Mouse (Mus musculus): ENCODE measurements at regions not wholly inside any gene's neighbourhood (a gene's known extent, or its start where the extent isn't known, plus 50 kb on each side); places are given as distances from the start of the nearest gene placed in this dataset.

DNA sequence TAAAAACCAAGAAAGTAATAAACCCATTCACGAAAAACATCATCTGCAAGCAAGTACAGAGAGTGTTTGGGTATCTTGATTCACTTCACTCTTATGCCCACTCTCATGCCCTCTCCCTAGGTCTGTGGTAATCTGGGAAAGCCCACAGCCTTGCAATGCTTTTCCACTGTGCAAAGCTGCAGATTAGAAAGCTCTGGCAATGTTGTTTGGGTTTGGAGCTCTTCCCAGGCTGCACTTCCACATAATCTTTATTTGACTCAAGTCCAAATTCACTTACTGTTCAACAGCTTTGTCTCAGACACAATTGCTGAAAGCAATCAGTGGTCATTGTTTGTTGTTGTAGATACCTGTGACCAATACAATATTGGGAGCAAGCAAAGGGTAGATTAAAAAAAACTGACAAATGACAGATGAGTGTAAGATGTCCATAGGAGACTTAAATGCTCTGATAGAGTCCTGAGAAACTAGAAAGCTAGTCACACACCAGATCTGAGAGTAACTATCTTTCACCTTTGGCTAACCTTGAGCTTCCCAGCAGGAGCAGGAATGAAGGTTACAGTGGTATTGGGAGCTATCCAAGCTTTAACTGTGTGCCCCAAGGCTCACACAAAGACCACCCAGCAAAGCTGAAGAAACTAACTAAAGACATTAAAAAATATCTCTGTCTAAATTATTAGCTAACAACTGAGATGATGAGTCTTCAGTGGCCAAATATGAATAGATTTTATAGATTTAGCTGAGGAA, 325.7 kb upstream of the Klf12 start:
- CTCF ChIA-PET = no interaction called here

DNA sequence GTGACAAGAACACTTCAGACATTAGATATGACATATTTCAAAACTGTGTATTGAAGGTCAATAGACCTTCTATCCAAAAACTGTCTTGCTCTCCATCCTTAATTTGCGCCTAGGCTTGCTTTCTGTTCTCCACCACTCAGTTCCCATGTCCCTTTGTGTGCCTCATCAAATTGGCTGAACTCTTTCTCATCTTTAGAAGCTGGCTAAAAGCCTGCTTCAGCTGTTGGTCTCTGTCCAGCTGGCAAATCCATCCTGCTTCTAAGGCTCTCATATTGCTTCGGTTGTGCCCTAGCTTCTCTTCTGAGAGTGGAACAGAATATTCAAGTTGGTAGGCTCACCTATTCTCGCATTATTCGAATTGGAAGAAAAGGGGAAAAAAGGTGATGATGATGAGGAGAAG, 322.6 kb upstream of the Klf12 start:
- CTCF ChIA-PET = no interaction called here

DNA sequence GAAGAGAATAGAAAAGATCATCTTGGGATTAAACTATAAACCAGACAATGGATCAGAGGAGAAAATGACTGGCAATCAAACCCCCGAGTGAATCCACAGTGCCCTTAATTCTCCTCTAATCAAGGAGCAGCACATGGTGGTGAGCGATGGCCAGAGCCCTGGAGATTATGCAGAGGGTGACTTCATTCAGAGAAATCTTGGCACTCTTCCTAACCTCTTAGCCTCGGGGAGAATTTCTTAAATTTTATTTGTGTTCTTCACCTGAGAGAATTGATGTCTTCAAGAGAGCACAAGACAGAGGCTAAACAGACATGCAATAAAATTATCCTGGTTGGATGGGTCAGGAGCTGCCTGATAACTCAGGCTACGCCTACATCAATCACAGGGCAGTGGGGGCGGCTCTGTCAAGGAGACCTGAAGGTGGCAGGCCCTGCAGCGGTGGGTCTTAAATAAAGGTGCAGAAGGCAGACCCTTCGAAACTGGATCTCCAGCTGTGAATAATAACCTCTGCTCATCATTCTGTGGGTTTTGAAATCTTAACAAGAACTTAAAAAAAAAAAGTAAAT, 316.5 kb upstream of the Klf12 start:
- CTCF ChIA-PET = no interaction called here

DNA sequence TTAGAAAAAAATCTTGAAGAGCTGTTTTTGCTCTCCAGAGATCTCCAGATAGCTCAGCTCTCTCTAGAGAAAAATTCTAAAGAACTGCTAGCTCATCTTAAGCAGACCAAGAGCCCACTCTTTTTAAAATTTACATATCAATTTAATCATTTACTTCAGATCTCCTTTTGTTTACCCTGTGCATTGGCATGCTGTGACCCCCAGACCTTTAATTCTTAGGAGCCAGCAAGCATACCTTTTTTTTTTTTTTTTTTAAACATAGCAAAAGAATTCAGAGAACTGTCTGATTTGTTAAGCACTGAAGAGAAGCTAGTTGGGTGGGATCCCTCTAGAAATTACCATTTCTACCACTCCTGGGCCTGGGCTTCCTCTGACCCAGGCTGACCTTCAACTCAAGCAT, 285.5 kb upstream of the Klf12 start:
- CTCF ChIA-PET = no interaction called here

DNA sequence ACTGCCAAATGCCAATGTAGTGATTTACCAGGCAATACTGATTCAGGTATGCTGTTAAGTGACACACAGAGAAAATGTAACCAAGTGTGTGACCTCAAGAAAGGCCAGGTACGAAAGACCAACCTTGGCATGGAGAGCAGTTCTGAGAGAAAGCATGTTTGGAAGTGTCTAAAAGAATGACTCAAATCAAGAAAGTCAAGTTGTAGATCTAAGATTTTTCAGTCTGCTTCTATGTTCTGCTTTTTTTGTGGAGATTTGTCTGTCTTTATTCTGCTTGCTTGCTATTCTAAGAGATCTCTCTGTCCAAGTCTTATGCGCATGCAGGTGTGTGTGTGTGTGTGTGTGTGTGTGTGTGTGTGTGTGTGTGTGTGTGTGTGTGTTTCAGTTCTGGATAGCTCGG, 277.4 kb upstream of the Klf12 start:
- CTCF ChIA-PET = no interaction called here

DNA sequence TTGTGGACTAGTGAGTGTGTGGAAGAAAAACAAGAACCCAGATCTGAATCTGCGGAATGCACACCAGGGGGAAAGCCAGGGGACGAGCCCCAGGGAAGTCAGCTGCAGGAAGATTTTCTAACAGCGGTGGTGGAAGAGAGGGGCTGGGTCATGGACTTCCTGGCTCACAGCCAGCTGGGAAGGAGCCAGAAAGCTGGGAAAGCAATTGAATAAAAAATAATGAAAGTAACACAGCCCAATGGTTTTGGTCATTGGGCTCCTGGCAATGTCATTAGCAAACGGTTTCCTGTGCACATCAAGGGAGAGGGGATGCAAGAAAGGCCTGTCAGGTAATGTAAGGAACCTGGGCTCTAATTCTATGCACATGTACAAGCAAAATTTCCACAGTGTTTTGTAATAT, 273.9 kb upstream of the Klf12 start:
- CTCF ChIA-PET = no interaction called here

DNA sequence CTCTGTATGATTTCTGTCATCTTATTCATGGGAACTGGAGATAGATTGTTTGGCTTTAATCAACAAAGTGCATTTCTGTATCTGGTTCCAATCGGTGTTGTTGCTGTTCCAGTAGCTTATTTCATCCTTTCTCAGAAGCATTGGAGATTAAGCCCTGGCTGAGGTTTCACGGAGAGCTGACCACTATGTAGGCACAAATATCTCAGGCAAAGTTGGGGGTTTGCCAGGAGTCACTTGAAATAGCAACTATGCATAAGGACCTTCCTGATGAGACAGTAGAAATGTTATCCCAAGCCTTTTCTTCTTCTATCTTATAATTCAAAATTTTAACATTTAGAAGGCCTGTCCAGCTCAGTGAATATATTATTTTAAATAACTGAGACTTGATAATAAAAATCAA, 268.0 kb upstream of the Klf12 start:
- CTCF ChIA-PET = no interaction called here

DNA sequence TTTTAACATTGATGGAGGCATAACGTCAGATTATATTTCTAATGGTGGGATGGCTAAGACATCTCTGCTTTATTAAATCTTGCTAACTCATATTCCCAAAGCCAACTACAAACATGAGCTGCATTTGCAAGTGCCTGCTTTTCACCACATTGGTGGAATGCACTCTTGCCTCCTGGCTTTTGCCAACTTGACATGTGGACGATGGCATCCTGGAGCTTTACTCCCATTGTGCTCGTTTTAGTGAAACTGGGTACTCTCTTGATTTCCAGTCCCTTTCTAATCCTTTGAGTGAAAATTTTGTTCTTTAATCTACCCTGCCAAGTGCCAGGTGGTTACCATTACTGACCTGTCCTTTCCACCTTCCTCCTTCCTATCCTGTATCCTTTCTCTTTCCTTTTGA, 265.8 kb upstream of the Klf12 start:
- CTCF ChIA-PET = no interaction called here

DNA sequence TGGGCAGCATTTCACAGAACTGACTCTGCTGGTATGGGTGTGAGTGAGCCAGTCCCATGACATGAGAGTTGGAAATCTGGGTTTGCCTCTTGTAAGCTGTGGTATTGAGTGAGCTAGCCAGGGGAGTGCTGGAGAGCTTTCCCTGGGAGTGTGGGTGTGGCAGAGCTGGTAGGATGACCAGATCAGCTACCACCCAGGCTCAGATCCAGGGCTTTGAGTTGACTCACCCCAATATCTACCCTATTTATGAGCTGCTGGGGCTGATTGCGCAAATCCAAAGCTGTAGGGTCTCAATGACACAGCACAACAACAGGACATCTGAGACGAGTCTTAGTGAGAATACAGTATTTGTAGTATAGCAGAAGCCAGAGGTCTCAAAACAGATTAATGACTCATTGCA, 245.7 kb upstream of the Klf12 start:
- CTCF ChIA-PET = no interaction called here

DNA sequence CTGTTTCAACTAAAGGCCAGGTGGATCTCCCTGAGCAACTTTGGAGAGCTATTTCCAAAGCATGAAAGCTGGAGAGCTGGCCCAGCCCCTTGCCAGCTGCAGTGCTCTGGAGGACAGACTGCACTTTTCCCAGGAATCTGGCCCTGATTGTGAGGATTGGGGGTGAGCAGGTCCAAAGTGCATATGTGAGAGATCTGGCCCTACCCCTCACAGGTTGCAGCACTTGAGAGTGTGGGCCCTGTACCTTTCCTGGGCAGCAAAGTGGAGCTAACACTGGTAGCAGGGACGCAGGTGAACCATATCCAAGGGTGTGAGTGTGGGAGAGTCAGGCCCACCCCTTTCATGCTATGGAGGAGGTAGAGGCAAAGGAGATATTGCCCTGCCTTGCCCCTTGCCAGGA, 245.3 kb upstream of the Klf12 start:
- CTCF ChIA-PET = no interaction called here

DNA sequence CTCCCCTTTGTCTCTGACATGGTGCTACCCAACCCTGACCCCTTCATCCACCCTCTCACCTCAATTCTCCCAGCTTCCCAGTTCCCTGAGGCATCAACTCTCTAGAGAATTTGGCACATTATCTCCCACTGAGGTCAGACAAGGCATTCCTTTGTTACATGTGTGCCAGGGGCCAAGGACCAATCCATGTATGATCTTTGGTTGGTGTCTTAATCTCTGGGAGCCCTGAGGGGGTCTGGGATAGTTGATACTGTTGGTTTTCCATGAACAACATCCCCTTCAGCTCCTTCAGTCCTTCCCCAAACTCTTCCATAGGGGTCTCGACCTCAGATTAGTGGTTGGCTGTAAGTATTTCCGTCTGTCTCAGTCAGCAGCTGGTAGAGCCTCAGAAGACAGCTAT, 224.9 kb upstream of the Klf12 start:
- CTCF ChIA-PET = no interaction called here

DNA sequence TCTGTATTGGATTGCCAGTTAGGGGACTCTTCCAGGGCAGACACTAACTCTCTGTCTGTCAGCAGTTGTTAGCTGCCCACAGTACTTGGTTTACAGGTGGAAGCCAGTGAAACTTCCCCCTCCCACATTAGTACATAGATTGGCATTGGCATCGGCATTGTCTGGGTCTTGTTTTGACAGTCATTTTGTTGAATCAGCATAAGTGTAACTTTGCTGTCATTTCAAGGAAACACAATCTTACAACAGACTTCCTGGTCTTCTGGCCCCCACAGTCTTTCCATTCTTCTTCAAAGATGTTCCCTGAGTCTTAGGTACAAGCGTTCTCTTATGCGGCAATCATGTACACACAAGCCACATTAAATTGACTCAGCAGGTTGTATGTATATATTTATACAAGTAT, 223.6 kb upstream of the Klf12 start:
- CTCF ChIA-PET = no interaction called here

DNA sequence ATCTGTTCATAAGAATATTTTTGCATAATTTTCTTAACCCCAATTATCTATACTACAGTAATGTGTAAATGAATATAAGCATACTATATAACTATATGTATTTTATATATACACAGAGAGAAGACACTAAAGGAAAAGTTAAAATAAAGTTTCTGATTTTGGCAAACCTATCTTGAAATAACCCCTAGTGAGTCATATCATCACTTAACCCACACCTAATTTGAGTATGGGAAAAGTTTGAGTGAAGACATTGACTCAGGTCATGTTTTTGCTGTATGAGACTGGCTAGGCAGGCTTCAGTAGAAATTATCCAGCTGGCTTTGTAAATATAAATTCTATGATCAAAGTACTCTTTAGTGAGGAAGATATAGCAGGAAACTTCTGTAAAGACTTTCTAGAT, 223.1 kb upstream of the Klf12 start:
- CTCF ChIA-PET = no interaction called here

DNA sequence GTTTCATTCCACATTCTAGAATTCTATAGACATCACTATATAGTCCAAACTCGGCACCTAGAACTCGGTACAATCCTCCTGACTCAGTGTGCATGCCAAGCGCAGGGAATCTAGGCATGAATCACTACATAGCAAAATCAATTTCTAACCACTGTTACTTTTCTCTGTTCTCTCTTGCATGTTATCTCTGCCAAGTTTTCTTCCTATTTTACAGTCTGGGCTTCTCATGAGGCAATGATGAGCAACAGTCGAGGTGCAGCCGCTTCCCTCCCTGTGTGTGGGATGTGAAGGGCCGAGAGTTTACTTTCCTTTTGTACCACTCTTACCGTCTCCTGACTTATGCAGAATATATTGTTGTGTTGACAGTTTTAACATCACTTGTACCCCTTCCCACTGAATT, 204.4 kb upstream of the Klf12 start:
- CTCF ChIA-PET = no interaction called here

DNA sequence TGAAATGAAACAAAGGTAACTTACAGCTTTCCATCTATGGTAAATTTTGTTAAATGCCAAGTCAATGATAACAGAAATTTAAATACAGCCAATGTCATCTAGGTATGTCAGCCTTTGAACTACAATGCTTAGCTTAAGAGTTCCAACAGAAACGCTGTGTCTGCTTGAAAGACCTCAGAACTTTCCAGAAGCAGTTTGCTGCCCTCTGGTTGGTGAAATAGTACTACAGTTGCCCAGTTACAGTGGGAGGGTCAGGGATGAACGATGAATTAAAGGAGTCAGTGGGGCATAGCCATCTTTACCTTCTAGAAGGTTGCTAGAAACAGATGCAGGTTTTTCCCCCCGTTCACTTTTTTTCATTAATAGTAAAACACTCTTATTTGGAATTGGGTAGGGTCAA, 201.0 kb upstream of the Klf12 start:
- CTCF ChIA-PET = interaction anchor here (0.8 kb wide), 1 partner anchor 389 kb away, joined by 3 read pairs; no protein-coding TSS in a partner anchor

DNA sequence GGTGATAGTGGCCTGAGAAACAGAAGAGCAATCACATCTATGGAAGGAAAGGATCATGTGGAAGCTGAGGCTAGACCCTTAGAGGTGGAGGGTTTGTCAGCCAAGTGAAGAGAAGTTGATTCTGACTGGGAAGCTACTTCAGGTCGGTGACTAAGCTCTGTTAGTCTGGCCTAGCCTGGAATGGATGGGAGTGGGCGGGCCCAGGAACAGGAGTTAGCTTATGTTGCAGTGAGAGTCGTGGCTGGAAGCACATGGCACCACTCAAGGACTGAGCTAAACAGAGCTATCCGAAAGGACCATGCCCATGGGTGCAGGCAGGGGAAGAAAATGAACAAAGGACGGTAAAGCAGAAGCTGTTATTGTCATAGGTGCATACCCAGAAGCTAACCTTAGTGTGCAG, 199.6 kb upstream of the Klf12 start:
- CTCF ChIA-PET = no interaction called here

DNA sequence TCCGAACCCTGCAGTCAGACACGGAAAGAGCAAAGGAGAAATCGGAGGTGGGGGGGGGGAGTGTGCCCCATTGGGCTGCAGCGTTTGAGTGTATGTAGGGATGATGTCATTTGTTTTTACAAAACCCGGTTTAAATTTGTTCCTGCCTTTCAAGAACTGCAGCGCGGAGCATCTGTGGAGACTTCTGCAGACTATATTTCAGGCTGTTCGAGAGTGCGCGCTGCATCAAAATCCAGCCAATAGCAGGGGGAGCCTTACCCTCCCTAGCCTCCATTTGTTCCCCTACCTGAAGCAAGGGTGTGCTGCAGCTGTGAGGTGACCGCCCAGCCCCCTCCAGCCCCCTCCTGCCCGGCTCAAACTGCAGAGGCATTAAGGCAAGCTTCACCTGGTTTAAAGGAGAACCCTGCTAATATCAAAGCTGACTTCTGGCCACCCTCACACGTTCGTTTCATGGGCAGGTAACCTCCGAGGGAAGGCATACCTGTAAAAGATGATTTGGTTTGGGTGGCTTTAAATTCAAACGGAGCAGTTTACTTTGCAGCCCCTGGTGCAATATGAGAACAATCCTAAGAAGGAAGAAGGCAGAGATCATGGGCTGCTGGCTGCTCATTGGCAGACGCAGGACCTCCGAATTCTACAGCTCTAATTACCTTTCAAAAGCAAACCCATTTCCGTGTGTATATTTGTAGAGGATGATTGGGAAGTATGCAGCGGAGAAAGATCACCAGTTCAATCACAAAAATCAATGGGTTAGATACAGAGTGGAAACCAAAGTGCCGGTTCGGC, 193.3 kb upstream of the Klf12 start:
- CTCF ChIA-PET = no interaction called here

DNA sequence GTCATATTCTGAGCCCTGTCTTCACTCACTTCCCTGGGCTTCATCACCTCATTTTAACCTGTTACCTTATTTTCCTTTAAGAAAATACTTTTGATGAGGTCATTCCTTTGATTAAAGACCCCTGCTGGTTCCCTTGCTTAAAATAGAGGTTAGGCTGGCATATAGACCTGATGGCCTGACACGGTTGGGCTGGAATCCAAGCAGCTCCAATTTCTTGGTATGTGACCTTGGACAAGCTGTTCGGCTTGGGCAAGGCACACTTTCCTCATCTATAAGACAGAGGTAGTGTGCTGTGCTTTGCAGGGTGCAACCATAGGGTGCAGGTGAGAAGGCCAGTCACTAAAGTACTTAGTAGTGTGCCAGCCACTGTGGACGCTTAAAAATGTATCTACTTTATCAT, 183.8 kb upstream of the Klf12 start:
- CTCF ChIA-PET = interaction anchor here (0.6 kb wide), 1 partner anchor 64 kb away, joined by 14 read pairs; no protein-coding TSS in a partner anchor

DNA sequence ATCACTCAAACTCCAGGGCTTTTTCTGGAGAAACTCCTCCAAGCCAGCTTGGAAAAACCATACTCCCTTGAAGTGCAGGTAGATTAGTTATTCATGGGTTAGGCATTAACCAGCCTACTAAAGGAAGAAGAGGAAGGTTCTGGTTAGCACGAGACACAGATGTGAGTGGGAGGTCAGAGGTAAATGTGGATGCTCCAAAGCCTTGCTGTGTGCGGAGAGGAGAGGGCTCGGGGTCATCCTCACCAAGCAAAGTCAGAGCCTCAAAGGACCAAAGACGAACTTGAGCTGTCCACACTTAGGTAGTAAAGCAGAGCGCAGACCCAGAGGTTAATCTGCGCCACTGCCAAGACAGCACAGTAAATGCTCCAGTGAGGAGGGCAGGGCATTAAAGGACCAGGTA, 177.8 kb upstream of the Klf12 start:
- CTCF ChIA-PET = no interaction called here

DNA sequence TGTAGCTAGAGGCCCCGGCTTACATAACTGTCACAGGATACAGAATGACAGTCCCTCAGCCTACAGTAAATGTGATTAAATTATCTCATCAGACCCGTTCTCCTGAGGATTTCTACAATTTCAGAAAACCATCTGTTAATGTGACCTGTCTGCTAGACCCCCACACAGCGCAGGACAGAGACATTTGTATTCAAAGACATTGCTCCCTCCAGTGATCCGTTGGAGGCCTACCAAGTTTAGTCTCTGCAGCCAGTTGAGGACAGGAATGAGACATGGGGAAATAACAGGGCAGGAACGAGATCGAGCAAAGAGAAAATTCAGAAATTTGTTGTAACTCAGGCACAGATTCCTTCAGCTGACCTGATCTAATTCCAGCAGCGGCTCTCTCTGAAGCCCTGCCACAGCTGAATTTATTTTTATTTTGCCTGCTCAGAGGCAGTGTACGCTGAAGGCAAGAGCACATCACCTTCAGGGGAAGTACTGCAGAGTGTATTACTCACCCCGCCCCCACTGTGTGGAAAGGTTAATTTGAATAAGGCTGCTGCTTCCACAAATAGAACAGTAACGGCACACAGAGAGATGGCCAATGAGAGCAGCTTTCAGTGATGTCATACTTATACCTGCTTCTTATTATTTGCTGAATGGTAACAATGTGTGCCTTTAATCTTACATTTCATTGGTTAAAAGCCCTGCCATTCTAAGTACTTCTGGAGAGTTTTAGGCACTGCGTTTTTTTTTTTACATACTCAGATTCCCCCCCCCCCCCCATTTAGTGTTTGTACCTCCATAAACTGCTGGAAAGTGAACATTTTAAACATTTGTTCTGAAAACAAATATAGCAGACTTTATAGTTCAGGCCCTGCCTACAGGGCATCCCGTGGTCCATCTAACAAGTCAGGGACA, 176.9 kb upstream of the Klf12 start:
- CTCF ChIA-PET = no interaction called here

DNA sequence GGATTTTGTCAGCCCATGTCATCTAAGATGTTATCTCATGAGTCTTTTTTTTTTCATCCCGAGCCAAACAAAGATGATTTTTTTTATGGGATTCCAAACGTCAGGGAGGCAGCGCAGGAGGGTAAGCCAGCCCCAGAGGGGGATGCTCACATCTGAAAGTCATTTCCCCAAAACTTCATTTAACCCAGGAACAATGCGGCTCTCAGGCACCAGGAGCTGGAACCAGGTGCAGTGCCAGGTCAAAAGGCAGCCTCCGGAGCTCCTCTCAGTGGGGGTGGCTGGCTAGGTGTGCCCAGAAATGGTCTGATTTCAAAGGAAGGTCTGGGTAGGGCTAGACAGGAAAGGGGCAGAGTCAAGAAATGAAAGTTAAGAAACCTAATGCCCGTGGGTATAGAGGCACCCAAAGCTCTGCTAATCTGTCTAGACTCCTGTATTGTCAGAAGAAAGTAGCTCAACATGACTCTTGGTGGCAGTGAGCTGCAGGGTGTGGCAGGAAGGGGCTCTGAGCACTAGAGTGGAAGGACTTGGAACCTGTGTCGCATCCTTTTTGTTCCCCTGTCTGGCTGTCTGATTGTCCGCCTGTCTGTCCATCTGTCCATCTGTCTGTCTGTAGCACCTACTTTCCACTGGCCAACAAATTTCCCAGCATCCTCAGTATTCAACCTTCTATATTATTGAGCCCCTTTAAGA, 175.3 kb upstream of the Klf12 start:
- CTCF ChIA-PET = interaction anchor here (0.7 kb wide), 1 partner anchor 17 kb away, joined by 3 read pairs; no protein-coding TSS in a partner anchor
